Mouse (Mus musculus): ENCODE measurements around the gene Kazn.

- TF ChIP-seq CTCF (IDR thresholded peaks at IDR 0.05; ENCODE audit: insufficient read depth, low read length) (no peak), POLR2A (IDR thresholded peaks at IDR 0.05; ENCODE audit: borderline replicate concordance, extremely low read depth, low read depth, low read length) (no peak)
Observed at GRCm38 (mm10) chr4:142165363-142165762, 73.8 kb downstream of the Kazn start.
